Mouse (Mus musculus) lung, postnatal 0 days (tissue): ENCODE data around the gene Mob3b.

Source experiments
- CTCF ChIP-seq: IDR thresholded peaks from 2 replicates; pipeline ENCODE4 v1.5.1; 2016; ENCODE audit warnings: antibody characterized with exemption, mild to moderate bottlenecking
- EP300 ChIP-seq: IDR thresholded peaks from 2 replicates; pipeline ENCODE4 v1.6.1; 2016; ENCODE audit warnings: antibody characterized with exemption, mild to moderate bottlenecking, control low read depth

DNA sequence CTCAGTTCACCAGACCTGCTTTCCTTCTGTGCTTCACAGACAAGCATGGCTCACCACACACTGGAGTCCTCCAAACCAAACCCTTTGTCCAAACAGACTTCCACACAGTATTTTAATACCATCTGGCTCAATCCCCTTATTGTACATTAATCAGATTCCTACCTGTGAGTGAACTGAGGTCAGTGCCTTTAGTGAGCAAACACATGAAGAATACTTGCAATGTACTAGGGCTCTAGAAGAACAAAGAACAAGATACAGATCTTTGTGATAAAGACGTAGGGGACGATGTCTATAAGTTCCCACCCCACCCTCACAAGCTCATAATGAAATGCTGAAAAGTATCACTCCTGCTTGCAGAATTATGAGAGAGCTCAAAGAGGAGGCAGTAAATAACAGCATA lies 38.4 kb downstream of the Mob3b start:
- TF ChIP-seq CTCF (no peak), EP300 (0 out of 2 replicates have a peak, but pooled peaks have one; percentile 15)
